Mouse (Mus musculus) lung, postnatal 36 days (tissue): ENCODE data around the gene Ubac2.

ENCODE experiments used
- DNase-seq: peaks from one replicate; pipeline ENCODE4 v3.0.0; 2022; ENCODE audit warnings: mixed read lengths

Ubac2 gene

DNA sequence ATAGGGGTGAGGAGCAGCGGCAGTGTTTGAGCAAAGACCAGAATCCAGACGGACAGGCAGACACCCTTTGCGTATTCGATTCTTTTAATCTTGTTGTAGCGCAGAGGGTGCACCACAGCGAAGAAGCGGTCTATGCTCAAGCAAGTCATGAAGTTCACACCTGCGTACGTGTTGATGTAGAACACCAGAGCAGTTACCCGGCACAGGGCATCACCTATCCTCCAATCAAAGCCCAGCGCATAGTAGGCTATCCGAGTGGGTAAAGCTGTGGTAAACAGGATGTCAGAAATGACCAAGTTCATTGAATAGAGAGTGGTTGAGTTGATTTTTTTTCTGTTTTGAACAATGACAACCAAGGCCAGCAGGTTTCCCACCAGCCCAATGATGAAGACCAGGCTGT, 76.2 kb downstream of the Ubac2 start:
- DNase-seq = no peak

GRCm38 (mm10) chr14:121955176-121955795, 76.9 kb downstream of the Ubac2 start:
- no peak for DNase-seq

DNA sequence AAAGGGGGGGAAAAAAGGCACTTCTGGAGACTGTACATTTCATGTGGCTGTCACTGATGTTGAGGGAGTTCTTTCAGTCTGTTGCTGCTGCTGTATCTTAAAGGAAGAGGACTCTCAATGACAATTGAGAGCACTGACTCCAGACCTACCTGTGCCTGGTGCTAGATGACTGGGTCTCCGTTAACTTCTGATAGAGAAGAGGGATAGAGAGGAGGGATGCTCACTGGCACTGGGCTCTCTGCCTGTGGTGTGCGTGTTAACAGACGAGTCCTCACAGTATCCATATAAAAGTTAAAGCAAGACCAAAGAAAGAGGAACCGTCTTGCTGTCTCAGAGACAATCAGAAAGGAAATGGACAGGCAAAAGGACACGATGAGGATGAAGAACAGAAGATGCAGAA, 77.9 kb downstream of the Ubac2 start:
- no peak for DNase-seq

DNA sequence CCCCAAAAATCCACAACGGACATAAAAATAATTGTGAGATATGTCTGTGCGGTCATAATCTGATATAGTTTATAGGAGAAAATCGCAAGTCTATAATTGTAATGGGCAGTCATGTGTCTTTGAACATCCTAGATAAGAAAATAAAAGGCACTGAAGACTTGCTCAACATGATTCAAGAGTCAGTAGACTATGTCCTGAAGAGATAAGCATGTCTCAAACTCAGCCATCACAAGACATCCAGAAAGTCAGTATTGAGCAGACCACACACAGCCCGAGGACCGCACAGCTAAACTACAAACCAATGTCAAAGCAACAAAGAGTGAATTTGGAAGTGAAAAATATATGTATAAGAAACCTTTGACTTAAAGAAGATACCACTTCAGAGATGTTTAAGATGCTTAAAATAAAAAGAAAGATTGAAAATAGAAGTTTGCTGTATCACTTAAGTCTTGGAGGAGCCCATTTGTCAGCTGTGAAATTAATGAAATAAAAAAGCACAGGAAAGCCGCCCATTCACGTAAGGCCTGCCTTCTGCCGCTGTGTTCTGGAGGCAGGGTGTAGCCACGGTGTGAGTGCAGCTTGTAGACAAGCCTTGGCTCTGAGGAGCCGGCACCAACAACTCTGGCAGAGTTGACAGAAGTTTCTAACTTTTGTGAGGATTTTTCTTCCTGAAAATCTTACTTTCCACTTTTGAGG, 78.9 kb downstream of the Ubac2 start:
- DNase-seq = no peak

- DNase-seq = no peak
These were observed 79.8 kb downstream of the Ubac2 start for GRCm38 (mm10) chr14:121958041-121958750.

GRCm38 (mm10) chr14:121958751-121959537, 80.5 kb downstream of the Ubac2 start:
- no peak for DNase-seq

DNA sequence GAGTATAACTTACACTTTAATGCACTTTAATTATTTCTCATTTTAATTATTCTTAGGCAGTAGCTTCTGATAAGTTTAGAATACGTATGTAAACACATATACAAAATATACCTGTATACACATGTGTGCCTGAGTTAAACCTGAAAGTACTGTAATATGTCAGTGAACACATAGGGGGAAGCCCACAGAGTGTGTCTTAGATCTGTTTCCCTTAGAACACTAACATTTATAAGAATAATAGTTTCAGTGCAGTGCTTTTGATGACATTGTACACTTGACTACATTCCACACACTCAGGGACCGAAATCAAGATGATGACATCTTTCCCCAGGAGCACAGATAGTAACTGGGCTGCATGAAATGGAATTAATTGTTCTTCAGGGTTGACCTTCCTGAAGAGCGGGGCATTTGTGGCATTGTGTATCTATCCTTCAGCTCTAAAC, 81.1 kb downstream of the Ubac2 start:
- DNase-seq = no peak

GRCm38 (mm10) chr14:121960031-121960430, 81.6 kb downstream of the Ubac2 start:
- no peak for DNase-seq

GRCm38 (mm10) chr14:121960531-121960930, 82.1 kb downstream of the Ubac2 start:
- DNase-seq = no peak

DNA sequence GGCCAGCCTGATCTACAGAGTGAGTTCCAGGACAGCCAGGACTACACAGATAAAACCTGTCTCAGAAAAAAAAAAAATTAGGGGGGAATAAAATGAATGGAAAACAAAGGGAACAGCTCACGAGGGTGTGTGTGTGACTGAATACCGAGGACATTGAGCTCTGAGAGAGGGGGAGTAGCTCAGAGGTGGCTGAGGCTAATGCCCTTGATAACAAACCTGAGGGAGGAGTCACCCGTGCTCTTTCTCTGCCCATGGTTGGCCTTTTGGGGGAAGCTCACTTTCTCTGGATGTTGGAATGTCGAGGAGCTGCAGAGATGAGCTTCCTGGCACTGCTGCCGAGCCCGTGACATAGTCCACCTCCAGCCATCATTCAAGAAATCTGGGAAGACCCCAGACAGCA, 82.6 kb downstream of the Ubac2 start:
- no peak for DNase-seq

DNA sequence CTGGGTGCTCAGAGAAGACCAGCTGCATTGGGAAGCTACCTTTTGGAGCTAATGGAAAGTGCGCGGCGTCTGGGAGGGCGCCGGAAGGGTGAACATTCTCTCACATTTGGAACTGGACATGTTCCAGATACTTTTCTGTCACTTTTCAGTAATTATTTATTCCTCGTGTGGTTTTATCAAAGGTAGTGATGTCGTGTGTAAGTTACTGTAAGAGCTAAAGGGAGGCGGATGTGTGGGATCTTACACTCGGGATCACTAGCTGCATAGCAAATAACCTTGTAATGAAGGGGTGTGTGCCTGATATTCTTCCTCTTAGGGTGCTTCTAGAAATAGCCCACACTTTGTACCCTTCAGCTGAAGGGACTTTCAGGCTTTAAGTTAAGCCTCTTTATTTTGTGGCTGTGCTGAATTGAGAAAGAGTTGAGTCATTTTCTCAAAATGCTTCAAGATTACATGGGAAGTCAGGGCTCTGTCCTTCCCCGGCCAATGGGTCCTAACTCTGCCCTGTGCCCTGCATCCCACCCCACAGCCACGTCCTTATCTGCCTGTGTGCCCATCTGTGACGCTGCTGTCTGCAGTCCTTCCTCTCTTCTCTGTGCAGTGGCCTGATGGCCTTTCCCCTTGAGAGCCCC, 83.2 kb downstream of the Ubac2 start:
- DNase-seq = no peak

- DNase-seq = no peak
These were observed 83.9 kb downstream of the Ubac2 start for GRCm38 (mm10) chr14:121962128-121962890.

- no peak for DNase-seq
These were observed 85.0 kb downstream of the Ubac2 start for GRCm38 (mm10) chr14:121963251-121963941.

DNA sequence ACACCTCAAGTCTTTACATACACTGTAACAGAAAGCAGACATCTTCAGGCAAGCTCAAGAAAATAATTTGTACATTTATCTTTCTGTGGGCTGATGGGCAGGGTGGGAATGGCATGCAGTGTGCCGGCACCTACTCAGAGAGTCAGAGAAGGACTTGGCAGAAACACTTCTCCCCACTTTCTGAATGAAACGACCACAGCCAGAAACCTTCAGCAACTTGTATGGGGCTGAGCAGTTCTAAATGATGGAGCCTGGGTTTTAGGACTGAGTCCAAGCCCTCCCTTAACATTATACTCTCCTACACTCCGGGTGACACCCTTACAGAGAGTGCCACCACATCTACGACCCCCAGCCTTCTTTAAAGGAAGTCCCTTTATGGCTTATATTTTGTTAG, 85.5 kb downstream of the Ubac2 start:
- DNase-seq = no peak

- peak; percentile 51 for DNase-seq
These were observed 86.6 kb downstream of the Ubac2 start, which contains the start of gene Gpr183 for GRCm38 (mm10) chr14:121964990-121965389. Gene Gpr183 (minus strand): TSS chr14:121965195.

DNA sequence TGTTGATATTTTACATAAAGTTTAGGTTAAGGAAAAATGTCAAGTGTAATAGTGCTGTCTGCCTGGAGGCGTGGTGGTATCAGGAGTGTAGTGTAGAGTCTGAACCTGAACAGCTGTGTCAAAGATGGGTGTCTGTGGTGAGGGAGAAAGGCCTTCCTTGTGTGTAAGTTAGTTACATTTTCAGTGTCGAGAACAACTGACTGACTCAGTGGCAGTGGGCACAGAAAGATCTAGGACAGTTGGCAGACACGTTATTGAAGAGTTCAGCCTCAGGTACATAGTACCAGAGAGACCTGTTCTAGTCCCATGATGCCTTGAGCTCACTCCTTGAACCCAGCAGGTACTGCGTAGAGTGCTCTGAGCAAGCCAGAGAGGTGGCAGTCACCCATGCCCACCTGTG, 87.0 kb downstream of the Ubac2 start:
- no peak for DNase-seq

- no peak for DNase-seq
These were observed 88.7 kb downstream of the Ubac2 start for GRCm38 (mm10) chr14:121967095-121967494.

DNA sequence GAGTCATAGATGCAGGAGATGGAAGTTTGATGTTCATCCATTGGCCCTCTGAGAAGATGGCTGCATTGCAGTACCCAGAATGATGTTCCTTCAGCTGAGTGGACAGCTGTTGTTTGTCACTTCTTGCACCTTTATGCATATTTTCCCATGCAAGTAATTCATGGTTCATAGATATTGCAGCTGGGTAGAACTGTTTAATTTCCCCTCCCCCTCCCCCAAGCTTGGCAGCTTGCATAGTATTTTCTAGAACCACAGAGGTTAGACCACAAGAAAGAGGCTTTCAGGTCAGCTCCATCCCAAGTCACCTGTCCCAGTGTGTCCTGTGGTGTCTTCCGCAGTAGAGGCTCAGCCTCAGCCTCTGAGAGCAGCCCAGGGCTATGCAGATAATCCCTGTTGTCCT, 92.0 kb downstream of the Ubac2 start:
- DNase-seq = no peak

GRCm38 (mm10) chr14:121973114-121973513, 94.7 kb downstream of the Ubac2 start:
- DNase-seq = no peak

GRCm38 (mm10) chr14:121981531-121981930, 103.1 kb downstream of the Ubac2 start:
- no peak for DNase-seq
